Mouse (Mus musculus) lung, adult 2 months (tissue): Measurements from ENCODE around the gene Acyp1.

Source experiments
- CTCF ChIP-seq: fragments of 200-500 bp; IDR thresholded peaks from 2 replicates; pipeline ENCODE4 v1.5.1; 2011; ENCODE audit warnings: mild to moderate bottlenecking, low read length, control low read depth; ENCODE audit not compliant: insufficient read depth
- POLR2A ChIP-seq: fragments of 200-500 bp; IDR thresholded peaks from 2 replicates; pipeline ENCODE4 v1.6.1; 2011; ENCODE audit warnings: low read depth, mild to moderate bottlenecking, control low read depth, low read length, borderline replicate concordance; ENCODE audit errors: extremely low read depth

DNA sequence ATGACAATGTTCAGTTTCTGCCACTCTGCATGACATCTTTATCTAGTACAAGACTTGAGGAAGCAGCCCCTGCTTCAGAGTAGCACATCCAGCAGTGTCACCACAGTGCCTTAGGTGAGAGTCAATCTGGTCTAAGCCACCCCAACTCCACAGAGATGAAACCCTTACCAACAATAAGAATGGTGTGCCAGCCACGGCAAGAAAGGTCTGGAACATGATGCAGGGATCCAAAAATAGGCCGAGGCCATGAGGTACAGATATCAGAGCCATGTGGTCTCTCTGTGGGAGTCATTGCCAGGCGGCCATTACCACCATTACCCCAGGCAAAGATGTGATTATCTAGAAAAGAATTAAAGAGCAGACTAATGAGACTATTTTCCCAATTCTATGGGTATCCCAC, 20.4 kb upstream of the Acyp1 start:
- TF ChIP-seq CTCF = no peak
- TF ChIP-seq POLR2A = no peak
